Comparison of ENCODE assay signal across 28 mouse cellular contexts in genomic region chr7:124880771-124881170, GRCm38 (mm10).
"Had no signal": no experiment of that assay in that cellular context is flagged by ENCODE, and none has a peak within 500 bp of the region (broad histone marks: within the 10 kb centered on the region; RNA-seq: fewer than 3 reads in every experiment).

No protein-coding gene starts in this region.

- H3K4me1 ChIP-seq: embryonic facial prominence, embryonic 10.5 days; embryonic facial prominence, embryonic 12.5 days; embryonic facial prominence, embryonic 13.5 days; embryonic facial prominence, embryonic 15.5 days; forebrain, embryonic 10.5 days; forebrain, embryonic 12.5 days; forebrain, embryonic 13.5 days; forebrain, embryonic 15.5 days had no signal

- H3K4me3 ChIP-seq: embryonic facial prominence, embryonic 10.5 days; embryonic facial prominence, embryonic 12.5 days; embryonic facial prominence, embryonic 13.5 days; embryonic facial prominence, embryonic 15.5 days; erythroblast, embryonic 14.5 days; forebrain, embryonic 10.5 days; forebrain, embryonic 12.5 days; forebrain, embryonic 13.5 days; forebrain, embryonic 15.5 days; gastrocnemius, adult 2 months; heart, adult 2 months had no signal

- H3K27me3 ChIP-seq: embryonic facial prominence, embryonic 12.5 days; embryonic facial prominence, embryonic 13.5 days; embryonic facial prominence, embryonic 15.5 days; forebrain, embryonic 12.5 days; forebrain, embryonic 13.5 days; forebrain, embryonic 15.5 days had no signal

- H3K36me3 ChIP-seq: embryonic facial prominence, embryonic 10.5 days; embryonic facial prominence, embryonic 12.5 days; embryonic facial prominence, embryonic 13.5 days; embryonic facial prominence, embryonic 15.5 days; forebrain, embryonic 10.5 days; forebrain, embryonic 12.5 days; forebrain, embryonic 15.5 days had no signal

- H3K9me3 ChIP-seq: embryonic facial prominence, embryonic 10.5 days; embryonic facial prominence, embryonic 12.5 days; embryonic facial prominence, embryonic 13.5 days; embryonic facial prominence, embryonic 15.5 days; forebrain, embryonic 10.5 days; forebrain, embryonic 12.5 days; forebrain, embryonic 13.5 days; forebrain, embryonic 15.5 days had no signal

- H3K4me2 ChIP-seq: embryonic facial prominence, embryonic 12.5 days; embryonic facial prominence, embryonic 13.5 days; embryonic facial prominence, embryonic 15.5 days; forebrain, embryonic 12.5 days; forebrain, embryonic 13.5 days; forebrain, embryonic 15.5 days had no signal

- H3K27ac ChIP-seq: embryonic facial prominence, embryonic 10.5 days; embryonic facial prominence, embryonic 12.5 days; embryonic facial prominence, embryonic 13.5 days; embryonic facial prominence, embryonic 15.5 days; forebrain, embryonic 10.5 days; forebrain, embryonic 12.5 days; forebrain, embryonic 13.5 days; forebrain, embryonic 15.5 days; gastrocnemius, adult 2 months; heart, adult 2 months had no signal

- H3K9ac ChIP-seq: embryonic facial prominence, embryonic 12.5 days; embryonic facial prominence, embryonic 13.5 days; embryonic facial prominence, embryonic 15.5 days; forebrain, embryonic 12.5 days; forebrain, embryonic 13.5 days; forebrain, embryonic 15.5 days; forebrain, postnatal 0 days had no signal

- DNase-seq: cerebellum, adult 2 months; cerebellum, adult 8-10 months; cerebellum, adult 9-10 months; cerebellum, adult 9-11 months; cerebellum, postnatal 10 days; cerebellum, postnatal 14 days; cerebellum, postnatal 25 days; cerebellum, postnatal 36 days; embryo, embryonic 11 days; forebrain, postnatal 0 days; gastrocnemius, adult 2 months; gastrocnemius, postnatal 10 days; gastrocnemius, postnatal 14 days; gastrocnemius, postnatal 25 days; gastrocnemius, postnatal 36 days; heart, adult 18-20 months; heart, adult 2 months had no signal

- ATAC-seq: forebrain, embryonic 13.5 days; forebrain, embryonic 14.5 days; forebrain, embryonic 15.5 days; forebrain, embryonic 16.5 days; forebrain, postnatal 0 days had no signal
